Mouse (Mus musculus) naive thymus-derived CD4-positive, alpha-beta T cell, adult 2 months (primary cell): ENCODE measurements around the gene Mob3b.

Experiments
- DNase-seq: peaks from one replicate; pipeline ENCODE4 v3.0.0-alpha.2; 2011; ENCODE audit warnings: low read depth

Gene Mob3b

DNA sequence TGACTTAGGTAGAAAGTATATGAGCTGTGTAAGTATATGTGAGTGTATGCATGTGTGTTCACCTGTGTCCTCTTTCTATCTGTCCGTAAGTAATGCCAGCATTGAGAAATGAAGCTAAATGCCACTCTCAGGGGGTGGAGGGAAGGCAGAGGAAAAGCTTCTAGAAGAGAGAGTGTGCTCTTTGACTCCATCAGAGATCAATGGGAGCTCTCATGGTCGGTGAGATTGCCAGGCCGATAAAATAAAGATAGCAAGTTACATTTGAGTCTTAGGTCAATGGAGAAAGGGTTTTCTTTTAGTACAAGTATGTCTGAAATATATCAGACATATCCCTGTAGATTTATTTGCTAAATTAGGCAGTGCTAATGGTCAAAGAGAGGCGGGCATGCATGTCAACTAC, 9.0 kb downstream of the Mob3b start:
- no peak for DNase-seq

DNA sequence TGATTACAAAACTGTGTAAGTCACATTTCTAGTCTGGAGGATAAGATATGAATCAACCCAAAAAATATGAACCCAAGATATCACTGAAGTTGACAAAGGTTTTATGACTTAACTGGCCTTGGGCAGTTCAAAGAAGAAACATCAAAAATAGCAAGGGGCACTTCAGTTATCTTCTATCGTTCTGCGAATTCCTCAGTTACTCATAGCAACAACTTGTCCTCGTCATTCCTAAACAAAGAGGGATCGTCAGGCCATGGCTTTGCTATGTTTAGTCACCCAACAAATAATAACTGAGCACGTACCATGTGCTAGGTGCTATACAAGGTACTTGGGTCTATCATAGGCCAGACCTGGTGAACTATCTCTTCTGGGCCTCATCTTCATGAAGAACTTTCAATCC, 10.7 kb downstream of the Mob3b start:
- no peak for DNase-seq

DNA sequence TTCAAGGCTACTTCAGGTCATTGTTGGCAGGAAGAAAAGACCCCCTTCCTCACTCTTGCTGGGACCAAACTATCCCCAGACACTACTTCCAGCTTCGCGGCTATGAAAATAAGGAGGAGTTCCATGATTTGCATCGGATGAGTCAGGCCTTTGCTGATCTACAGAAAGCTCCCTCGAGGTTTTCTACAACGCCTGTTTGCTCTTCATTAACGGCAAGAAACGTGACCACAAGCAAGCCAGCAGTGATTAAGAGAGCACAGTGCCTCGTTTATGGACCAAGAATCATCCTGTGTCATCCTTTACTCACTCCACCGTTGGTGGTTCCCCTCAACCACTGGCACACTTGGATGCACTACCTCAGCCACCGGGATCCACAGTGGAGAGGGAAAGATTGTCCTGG, 11.6 kb downstream of the Mob3b start:
- no peak for DNase-seq

DNA sequence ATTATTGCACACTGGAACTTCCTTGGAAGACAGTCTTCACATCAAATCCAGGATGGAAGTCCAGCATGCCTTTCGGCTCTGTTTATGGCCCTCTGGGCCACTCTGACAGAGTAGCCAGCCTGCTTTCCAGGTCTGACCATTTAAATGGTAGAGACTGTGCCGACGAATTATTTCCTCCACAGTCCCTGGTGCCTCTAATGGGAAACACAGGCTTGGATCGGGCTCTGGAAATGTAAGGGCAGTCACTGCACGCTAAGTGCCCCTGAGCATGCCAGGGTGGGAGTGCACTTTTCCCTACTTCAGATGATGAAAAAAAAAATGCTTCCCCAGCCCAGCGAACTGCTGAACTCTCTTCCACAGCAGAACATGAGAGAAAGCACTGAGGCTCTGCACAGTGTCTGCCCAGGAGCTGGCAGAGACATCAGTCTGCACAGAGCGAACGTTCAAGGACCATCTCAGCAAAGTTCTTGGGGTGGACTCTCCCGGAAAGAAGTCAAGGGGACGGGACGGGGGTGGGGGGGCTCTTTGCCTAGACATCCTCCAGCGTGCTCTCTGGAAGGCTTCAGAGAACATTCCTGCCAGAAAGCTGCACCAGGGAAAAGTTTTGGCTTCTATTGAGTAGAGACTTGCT, 13.7 kb downstream of the Mob3b start:
- no peak for DNase-seq

DNA sequence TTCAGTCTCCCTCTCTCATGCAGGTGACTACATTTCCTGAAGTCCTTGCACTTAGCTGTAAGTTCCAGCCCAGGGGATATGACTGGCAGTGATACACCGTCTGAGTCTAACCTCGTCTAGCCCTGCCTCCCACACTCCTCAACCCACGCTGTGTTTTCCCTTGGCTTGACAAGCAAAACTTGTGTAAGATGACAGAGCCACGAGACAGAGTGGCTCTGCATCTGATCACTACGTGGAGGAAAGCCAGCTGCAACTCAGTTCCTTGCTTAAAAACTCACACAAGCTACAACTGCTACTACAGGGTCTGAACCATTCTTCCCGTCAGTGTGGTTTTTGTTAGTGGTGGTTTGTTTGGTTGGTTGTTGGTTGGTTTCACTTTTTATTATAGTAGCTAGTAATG, 17.0 kb downstream of the Mob3b start:
- peak; percentile 78 for DNase-seq

DNA sequence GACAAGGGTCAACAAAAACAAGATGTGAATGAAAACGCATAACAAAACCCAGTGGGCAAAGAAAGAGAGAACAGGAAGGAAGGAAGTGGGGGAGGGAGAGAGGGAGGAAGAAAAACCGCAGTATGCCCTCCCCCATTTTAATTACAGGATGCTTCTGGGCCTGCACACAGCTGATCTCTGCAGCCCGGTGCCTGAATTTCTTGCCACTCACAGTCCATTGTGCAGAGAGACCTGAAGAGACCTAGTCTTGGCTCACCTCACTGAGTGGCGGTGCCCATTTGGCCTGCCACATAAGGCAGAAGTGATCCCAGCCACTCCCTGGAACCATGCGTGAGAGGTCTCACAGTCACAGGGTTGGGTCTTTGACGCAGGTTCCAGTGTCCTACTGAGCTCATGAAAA, 19.2 kb downstream of the Mob3b start:
- peak; percentile 53 for DNase-seq

DNA sequence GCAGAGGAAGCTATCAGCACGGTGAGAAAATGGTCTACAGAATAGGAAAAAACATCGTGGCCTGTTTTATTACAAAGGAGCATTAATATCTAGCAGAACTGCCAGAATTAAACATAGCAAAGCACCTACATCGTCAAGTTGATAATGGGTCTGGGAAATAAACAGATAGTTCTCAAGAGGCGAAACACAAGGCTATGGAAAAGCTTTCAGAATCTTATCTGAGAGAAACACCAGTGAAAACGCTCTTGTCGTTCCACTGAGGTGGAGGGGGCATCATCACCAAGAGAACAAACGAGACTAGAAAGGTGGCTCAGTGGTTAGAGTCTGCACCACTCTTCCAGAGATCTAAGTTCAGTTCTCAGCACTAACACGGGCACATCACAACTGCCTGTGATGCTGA, 20.3 kb downstream of the Mob3b start:
- no peak for DNase-seq

DNA sequence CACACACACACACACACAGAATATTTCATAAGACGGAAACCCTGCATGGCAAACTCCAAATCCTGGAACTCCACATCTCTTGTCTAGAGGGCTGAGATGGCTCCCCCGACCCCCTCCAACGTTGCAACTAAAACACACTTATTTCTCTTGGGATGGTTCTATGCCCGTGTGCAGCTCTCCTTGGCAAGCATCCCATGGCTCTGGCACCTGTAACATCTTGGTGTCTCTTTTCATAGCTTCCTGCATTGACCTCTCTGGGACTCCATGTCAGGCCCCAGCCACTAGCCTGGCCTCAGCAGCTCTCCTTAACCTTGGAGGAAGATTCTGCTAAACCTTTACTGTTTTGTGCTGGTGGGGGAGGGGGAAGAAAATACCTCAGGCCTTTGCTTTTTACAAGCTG, 21.5 kb downstream of the Mob3b start:
- DNase-seq, result no peak

DNA sequence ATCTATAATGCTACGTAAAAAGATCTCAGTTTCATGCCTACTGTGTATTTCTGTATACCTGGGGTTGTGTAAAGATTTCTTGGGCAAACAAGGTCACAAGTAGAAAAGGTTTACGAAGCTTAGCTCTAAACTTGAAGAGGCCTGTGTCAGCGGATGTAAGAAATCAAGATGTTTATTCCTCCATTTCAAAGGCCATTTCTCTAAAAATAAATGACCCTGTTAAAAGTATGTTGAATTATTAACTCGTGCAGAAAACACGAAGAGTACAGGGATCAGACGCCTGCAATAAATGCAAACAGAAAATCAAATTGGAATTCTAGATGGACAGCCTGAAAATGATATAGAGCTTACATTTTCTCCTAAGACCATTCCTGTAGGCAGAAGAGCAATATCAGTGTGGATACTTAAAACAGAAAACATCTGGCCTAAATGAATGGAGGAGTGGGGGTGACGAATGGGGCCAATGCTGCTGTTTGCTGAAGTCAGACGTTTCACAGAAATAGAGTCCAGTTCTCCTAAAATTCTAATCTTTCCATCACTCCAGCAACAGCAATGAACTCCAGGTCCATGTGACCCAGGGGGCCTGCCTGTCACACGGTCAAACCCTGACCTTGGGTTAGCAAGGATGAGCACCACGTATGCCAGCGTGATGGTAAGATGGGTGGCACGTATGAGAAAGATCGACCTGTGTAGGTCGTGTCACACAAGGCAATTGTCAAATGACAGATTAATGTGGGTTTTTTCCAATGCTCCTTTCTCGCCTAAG, 22.3 kb downstream of the Mob3b start:
- no peak for DNase-seq

DNA sequence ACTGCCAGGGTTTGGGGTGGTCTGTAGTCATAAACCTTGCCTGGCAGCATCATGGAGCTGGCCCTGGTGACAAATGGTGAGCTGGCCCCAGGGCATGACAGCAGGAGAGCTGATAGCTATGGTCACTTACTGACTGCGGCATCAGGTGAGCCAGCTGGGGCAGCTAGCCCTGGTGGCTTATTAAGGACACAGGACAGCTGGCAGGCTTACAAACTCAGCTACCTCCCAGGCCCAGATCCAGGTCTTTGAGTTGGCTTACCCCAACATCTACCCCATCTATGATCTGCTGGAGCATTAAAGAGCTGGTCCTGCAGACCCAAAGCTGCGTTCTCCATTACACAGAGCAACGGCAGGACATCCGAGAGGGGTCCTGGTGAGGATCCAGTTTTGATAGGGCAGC, 23.9 kb downstream of the Mob3b start:
- no peak for DNase-seq

DNA sequence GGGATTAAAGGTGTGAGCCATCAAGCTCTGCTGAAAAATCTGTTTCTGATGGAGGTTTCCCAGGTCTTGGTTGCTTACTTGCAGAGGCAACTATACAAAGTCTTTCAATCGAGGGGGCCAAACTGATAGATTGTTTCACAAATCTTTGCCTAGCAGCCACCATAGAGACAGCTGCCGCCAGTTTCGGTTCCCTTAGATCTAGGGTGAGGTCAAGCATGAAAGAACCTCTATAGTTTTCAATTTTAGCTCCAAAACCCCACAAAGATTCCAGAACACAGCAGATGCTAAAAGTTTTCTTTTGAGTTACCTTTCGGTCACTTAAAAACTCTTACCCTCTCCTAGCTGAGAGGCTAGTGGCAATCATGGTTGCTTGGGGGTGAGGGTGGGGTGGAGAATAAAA, 25.7 kb downstream of the Mob3b start:
- no peak for DNase-seq

DNA sequence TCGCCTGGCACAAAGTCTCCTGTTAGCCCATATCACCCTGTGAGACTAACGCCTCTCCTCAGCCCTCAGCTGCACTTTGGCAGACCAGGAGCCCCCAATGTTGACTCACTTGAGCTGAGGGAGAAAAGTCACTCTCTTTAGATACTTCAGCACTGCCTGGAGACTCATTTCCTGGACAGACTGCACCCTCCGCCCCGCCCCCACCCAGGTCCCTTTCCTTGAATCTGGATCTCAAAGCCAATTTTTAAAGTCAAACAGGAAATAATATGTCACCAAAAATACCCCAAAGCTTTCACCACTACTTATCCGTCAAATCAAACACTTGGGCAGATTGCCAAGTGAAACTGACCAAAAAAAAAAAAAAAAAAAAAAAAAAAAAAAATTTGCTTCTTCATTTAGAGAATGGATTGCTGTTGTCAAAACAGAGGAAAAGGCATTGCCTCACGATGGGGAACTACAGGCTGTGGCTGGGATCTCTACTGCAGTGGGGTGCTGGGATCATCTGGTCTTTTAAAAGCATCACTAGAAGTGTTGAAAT, 26.8 kb downstream of the Mob3b start:
- peak; percentile 67 for DNase-seq

DNA sequence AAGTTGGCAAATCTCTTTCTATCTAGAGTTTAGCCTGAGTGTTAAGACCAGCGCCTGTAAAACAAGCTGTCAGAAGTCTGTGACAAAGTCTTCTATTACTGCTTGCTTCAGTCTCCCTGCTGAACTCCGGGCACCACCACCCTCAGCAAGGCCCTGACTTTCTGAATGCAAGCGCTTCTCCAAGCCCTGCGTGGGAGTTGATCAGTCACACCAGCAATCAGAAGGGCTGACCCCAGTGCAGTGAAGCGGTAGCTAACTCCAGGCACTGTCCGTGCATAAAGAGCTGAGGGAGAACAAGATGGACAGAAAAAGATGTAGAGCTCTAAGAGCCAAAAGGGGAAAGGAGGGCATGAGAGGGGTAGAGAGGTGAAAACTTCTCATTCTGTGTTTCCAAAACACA, 29.5 kb downstream of the Mob3b start:
- DNase-seq, result no peak

DNA sequence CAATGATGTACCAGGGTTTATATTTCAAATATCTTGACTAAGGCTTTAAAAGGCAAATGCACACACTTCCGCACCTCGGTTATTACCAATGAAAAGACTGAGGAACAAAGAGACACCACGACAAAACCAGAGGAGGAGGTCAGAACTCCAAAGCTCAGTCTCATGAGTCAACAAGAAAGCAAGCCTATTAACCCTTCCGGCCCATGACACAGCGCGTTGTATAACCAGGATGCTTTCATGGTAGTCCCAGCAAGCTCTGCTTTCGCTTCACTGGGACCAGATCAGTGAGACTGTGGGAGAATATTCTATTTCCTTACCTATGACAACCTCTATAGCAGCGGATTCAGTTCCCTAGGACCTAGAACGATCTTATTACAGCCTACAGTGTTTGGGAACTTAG, 30.5 kb downstream of the Mob3b start:
- no peak for DNase-seq

DNA sequence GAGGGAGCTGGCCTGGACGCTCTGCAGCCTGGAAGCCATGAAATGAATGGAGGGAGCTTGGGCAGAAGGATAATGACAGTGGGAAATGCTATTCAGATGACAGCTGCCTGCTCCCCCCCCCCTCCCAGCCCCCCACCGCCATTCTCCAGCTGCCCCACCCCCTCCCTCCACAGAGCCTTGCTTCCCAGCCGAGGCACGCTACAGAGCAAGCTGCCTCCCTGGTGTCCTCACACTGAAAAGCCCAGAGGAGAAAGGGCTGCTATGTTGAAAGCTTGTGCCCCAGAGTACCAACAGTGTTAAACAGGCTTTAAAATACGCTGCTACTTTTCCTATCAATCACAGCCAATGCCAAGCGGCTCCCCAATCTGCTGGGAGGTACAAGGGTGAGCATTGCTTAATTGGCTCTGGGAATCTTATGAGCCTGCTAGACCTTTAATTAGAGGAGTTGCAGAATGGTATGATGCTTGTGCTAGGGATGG, 31.9 kb downstream of the Mob3b start:
- no peak for DNase-seq

DNA sequence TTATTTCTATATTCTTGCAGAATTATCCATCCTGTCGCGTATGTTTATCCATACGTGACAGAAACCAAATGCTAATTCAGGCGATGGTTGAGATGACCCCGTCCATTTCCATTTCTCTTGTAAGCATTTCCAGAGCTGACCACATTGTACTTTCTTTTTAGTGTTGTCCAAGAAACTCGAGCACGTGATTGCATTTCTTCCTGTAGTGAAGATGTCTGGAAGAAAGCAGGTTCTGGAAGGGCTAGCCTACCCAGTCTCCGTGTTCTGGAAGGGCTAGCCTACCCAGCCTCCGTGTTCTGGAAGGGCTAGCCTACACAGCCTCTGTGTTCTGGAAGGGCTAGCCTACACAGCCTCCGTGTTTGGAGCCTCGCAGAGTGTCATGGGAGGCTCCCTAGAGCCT, 33.3 kb downstream of the Mob3b start:
- DNase-seq, result no peak

DNA sequence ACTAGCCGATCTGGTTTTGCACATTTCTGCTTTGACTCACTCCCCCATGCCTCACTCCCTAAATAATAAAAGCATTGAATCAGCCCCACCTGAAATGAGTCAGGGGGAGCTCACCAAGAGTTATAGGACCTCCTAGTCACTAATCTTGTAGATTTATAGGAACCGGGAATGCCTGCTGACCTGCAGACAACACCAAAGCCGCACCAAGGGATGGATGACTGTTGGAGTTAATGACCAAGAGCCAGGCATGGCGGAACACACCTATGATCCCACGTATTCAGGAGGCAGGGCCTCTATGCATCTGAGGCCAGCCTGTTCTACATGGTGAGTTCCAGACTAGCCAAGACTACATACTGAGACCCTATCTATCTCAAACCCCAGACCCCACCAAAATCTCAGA, 34.2 kb downstream of the Mob3b start:
- DNase-seq, result no peak

DNA sequence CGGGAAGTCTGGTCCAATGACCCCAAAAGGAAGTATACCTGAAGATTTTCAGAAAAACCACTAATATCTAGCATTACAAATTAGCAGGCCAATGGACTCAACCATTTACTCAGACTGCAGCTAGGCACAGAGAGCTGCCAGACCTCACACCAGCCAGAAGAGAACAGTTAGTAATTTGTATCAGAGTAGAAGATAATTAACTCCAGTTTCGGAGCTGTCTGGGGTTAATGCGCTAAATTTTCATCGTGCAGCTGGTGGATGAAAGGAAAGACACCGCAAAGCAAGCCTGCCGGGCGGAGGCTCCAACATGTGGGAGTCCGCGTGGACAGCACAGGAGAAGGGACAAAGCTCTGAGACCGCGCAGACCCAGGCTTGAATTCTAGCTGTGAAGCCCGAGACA, 36.2 kb downstream of the Mob3b start:
- DNase-seq, result no peak

DNA sequence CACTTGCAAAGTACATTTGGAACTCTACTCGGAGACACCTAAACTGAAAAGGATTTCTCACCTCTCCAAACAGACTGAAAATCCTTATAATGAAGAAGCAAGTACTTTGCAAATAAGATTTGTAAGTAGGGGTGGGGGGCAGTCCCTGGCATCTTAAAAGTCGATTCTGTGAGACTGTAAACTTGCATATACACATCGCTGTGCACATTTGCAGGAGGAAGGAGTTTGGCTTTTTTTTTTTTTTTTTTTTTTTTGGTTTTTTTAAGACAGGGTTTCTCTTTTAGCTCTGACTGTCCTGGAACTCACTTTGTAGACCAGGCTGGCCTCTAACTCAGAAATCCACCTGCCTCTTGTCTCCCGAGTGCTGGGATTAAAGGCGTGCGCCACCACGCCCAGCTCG, 36.7 kb downstream of the Mob3b start:
- DNase-seq, result no peak

DNA sequence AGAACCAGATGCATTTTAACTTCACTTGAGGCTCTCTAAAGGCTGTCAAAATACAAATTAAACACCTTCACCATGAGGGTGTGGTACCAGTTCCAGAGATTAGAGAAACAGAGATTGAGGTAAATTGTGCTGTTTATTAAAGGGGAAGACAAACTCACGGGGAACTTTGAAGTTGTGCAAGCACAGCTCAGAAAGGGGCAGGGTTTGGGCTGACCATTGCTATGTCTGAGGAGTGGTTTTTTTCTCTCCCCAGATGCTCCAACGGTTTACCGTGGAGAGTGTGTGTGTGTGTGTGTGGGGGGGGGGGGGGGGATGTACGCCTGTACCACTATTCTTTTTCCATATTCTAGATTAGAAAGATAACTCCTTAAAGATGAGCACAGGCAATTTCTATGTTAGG, 37.1 kb downstream of the Mob3b start:
- no peak for DNase-seq

DNA sequence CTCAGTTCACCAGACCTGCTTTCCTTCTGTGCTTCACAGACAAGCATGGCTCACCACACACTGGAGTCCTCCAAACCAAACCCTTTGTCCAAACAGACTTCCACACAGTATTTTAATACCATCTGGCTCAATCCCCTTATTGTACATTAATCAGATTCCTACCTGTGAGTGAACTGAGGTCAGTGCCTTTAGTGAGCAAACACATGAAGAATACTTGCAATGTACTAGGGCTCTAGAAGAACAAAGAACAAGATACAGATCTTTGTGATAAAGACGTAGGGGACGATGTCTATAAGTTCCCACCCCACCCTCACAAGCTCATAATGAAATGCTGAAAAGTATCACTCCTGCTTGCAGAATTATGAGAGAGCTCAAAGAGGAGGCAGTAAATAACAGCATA, 38.4 kb downstream of the Mob3b start:
- no peak for DNase-seq

DNA sequence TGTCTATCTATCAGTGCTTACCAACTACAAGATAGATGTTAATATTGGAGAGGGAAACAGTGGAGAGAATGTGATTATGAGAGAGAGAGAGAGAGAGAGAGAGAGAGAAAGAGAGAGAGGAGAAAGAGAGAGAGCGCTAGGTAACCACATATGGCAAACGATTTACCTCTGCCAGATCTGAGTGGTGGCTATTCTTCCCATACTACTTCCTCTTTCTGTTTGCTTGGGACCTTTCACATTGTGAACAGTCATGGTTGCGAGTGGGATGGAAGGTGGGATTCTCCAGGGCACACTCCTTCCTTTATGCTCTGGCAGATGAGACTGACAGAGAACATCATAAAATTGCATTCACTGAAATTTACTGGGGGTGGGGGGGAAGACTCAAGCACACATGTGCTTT, 40.1 kb downstream of the Mob3b start:
- DNase-seq, result no peak

DNA sequence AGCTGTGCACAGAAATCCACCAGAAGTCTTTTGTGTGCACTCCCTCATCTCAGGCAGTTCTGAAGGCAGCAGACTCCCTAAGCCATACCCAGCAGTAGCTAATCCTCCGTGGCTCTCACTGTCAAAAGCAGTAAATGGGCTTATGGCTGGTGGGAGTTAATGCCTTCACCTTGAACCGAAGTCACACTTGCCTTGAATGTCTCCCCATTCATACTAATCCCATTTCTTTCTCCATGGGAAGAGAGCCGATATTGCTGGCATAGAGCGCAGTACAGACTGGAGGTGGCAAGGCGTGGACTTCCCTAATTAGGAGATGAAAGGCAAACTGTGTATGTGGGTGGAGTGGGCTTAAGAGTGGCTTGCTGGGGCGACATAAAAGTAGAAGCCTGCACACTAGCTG, 41.4 kb downstream of the Mob3b start:
- no peak for DNase-seq

DNA sequence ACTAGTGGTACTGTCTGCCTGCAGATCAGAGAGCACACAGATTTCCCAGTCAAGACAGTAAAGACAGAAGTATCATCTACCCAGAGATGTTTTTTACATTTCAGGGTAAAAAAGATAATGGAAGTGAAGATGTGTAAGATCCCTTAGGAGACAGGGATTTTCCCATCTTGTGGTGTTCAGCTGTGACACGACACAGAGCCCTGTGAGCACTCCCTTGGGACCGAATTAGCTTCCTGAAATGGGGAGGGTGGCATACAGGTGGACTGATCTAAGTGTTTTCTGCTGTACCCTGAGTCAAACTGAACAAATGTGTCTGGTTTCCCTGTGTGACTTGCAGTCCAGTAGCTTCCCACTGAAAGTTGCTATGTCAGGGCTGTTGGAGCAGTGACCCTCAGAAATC, 42.3 kb downstream of the Mob3b start:
- DNase-seq, result no peak
